Mouse (Mus musculus) megakaryocyte progenitor cell, adult 5-6 weeks (primary cell): ENCODE measurements at regions not wholly inside any gene's neighbourhood (a gene's known extent, or its start where the extent isn't known, plus 50 kb on each side); places are given as distances from the start of the nearest gene placed in this dataset.
A peak's percentile ranks its signal among the peaks of the same experiment; 100 is the strongest.

Source experiments
- ATAC-seq: replicated peaks from 2 replicates; pipeline ENCODE4 v1.8.0; 2016; ENCODE audit warnings: mild to moderate bottlenecking, moderate TSS enrichment, inconsistent platforms; ENCODE audit not compliant: poor library complexity

DNA sequence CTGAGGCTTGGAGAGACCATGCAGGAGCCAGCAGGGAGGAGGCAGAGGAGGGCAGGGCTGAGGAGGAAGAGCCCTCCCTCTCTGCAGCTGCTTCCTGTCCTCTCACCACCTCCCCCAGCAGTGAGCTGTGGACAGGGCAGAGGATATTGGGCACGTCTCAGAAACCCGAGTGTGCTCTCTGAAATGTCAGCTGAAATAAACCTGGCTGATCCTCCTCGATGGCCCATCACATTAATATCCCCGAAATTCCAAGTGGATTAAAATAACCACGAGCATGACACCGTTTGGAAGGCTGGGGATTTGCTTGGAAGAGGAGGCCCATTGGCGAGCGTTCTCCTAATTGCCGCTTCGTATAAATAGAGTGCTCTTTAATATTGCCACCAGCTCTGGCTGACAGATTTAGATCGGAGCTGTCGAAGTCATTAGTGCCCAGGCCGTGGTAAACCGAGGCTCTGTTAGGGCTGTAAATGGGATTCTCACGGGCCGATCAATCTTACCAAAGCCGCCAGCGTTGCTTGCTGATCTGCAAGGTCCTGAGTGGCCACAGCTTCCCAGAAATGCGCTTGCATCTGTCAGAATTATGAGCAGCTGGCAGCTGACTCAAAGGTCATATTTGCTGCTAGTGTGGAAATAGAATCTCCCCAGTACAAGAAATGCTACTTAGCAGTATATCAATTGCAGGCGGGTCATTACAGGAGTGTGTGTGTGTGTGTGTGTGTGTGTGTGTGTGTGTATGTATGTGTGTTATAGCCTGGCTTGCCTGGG lies 268.5 kb downstream of the Rplp1 start:
- ATAC-seq: no peak

DNA sequence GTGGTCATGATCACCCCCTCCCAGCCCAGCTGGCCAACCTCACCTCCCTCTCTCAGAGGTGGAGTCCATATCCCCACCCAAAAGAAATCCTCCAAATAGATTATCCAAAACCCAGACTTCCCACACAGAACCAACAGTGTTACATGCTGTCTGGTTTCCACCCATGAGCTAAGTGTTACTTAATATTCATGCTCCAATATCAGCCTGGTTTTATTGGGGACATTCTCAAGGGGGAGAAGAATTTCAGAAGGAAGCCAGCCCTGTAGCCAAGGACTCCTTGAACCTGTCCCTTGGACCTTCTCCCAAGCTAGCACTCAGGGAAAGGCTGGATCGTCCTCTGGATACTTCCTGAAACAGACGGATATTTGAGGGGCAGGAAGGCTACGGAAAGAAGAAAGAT lies 268.6 kb downstream of the Tle3 start:
- no peak for ATAC-seq

- no peak for ATAC-seq
These were observed 266.7 kb downstream of the Tle3 start for GRCm38 (mm10) chr9:61638908-61639307.

- no peak for ATAC-seq
These were observed 261.8 kb downstream of the Tle3 start for GRCm38 (mm10) chr9:61633936-61634335.

- no peak for ATAC-seq
These were observed 260.4 kb downstream of the Tle3 start for GRCm38 (mm10) chr9:61632602-61633001.

DNA sequence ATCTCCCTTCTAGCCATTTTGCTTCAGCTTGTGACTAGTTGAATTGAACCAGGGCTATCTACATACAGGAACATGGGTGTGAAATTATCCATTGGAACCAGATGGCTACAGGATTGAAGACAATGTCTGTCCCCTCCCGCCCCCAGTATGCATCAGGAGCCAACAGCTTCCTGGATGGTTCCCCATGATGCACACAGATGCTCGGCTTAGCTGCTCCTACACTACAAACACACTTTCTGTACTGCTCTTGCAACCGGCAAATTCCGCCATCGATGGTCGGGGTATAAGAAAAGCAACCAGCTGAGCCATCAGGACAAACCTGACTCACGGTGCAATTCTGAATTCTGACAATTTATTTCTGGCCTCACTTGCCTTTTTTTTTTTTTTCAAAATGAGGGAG lies 258.9 kb downstream of the Tle3 start:
- no peak for ATAC-seq

DNA sequence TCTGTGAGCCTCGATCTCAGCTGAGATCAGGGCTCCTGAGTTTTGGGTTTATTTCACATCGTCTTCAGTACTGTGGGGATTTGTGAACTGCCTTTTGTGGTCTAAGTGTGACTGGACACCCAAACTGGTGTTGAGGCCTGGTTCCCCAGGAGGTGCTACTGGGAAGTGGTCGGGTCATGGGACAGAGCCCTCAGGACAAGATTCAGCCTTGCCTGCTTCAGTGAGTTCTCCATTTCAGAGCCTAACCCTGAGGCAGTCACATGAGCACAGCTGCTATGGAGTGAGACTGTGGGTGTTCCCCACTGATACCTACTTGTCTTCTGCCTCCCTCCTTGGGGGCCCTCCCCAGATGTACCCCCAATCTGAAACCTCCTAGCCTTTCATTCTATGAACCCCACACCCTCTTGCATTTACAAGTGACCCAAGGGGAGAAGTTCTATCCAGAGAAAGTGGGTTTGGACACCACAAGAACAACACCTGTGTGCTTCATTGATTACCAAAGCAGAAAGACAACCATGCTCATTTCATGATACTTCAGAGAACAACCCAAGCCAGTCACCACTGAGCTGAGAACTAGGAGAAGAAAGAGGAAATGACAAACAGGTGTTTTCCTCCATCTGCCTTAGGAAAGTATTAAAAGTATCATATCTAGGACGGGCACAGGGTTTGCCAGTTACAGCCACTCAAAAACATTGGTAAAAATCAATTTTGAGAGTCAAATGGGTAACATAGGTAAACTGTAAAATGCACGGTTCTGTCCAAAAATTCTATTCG lies 255.8 kb downstream of the Tle3 start:
- peak; percentile 48; the same call in 1 of the 2 replicates for ATAC-seq

- ATAC-seq: no peak
These were observed 250.8 kb downstream of the Tle3 start for GRCm38 (mm10) chr9:61622933-61623332.

DNA sequence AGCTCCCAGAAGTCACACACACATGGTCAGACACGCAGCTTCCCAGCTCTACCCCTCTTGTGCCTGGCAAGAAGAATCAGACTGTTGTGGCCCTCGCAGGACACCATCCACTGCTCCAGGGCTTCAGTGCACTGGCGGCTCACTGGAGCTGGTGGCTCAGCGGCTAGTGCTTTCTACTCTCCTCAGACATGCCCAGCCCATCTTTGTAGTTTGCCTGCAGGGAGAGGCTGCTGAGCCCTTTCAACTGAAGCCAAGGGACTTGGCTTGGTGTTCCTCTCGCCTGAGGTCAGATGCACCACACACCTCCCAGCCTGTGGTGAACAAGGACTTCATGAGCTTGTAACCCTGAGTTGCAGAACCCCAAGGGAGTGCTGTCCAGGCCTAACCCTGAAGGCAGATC lies 249.8 kb downstream of the Tle3 start:
- ATAC-seq: no peak

DNA sequence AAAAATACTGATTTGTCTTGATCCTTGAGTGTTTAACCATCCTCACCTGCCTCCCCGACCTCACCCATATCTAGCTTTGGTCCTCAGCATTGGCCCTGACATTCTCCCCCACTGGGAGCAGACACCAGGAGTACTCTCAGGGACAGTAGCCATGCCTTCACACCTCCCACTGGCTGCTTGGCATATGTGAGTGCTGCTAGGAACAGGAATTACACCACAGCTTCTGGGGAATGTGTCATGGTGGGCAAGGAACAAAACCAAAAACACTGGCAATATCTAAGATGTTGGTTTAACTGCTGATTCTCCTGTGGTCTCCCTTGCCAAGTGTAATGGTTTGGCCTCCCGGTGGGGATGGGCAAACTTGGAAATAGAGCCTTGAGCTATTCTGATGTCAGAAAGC lies 248.6 kb downstream of the Tle3 start:
- no peak for ATAC-seq

DNA sequence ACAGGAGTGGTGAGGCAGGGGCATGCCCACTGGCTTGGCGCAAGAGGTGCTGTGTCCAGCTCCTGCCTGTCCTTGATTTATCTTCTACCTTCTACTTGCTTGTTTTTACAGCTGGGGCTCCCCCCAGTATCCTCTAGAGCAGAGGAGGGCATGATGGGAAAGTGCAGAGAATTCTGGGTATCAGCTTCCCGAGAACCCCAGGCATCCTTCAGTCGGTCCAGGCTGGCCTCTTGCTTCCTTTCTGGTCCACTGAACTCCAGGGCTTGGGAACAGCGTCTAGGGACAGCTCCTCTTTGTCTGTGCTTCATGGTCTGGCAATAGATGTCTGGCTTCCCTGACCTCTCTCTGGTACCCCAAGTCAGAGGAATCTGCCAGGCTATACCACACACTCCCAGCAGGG lies 247.9 kb downstream of the Tle3 start:
- ATAC-seq: no peak

- no peak for ATAC-seq
These were observed 246.5 kb downstream of the Tle3 start for GRCm38 (mm10) chr9:61618510-61619249.

- ATAC-seq: no peak
These were observed 245.8 kb downstream of the Tle3 start for GRCm38 (mm10) chr9:61617979-61618378.

DNA sequence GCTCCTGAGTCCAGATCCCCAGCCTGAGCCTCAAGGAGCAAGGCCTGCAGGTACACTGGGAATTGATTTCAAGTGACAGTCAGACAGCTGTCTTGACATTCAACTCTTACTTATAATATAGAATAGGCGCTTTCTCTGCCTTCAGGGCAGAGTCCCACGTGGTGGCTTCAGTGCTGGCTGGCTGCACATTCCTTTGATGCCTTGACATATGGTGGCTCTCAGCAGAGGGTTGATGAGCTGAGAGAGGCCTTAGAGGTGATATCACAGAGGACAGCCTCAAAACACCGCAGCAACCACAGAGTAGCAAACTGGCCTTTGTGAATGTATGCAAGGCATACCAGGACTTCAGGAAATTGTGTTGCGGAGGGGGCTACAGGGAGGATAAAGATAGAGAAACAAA lies 243.4 kb downstream of the Tle3 start:
- ATAC-seq: no peak

DNA sequence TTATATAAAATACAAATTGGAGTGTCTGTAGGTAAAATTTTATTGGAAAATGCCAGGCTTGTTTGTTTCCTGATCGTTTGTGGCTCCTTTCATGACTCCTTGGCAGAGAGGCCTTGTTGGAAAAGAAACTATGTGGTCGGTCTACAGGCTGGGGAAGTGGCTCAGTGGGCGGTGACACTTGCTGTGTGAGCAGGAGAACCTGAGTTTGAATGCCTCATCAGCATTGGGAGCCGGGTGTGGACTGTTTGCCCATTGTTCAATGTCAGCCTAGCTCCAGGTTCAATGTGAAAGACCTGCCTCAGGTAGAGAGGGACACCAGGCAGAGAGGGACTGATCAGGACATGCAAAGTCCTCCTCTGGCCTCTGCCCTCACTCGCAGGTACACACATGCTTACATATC lies 235.4 kb downstream of the Tle3 start:
- ATAC-seq: no peak

GRCm38 (mm10) chr9:61602353-61602978 lies 230.3 kb downstream of the Tle3 start:
- ATAC-seq: no peak

DNA sequence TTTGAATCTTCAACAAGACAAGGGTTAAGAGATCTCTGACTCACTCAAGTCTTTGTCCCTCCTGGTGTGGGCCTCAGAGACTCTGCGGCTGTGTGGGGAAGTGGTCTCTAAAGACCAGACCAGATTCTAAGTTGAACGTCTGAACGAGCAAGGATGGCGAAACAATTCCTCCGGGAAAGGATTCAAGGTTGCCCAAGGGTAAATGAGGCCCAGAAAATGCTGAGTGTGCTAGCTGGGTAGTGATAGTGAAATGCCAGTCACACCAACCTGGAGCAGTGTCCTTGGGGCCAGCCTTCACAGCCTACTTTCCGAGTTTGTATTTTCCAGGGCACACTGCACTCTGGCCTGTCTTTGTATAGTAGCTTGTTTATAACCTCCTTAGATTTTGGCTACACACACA lies 229.7 kb downstream of the Tle3 start:
- no peak for ATAC-seq

DNA sequence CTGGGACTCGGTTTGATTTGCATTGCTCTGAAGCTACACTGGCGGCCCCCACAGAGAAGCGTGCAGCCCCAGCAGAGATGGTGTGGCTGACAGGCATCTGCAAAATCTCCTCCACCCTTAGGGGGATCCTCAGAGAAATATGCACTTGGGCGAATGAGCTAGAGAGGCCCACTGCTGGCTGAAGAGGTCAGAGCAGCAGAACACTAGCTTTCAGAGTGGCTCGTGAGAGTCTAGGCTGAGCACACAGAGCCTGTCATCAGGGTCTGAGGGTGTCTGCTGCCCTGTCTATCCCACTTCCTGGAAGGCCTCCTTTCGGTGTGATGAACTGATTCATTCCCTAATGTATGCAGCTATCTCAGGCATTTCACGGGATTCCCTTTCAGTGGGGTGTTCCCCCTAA lies 225.1 kb downstream of the Tle3 start:
- no peak for ATAC-seq

- no peak for ATAC-seq
These were observed 224.4 kb downstream of the Tle3 start for GRCm38 (mm10) chr9:61596410-61597108.

- no peak for ATAC-seq
These were observed 223.2 kb downstream of the Tle3 start for GRCm38 (mm10) chr9:61595170-61595967.
